Mouse (Mus musculus): ENCODE data around the gene Map7d3. TPM values are rescaled to one million over a fixed set of nuclear protein-coding genes. Genes with fewer than 3 reads are reported as not detected.

The Map7d3 gene
- polyA plus RNA-seq, 1 experiment: 0.06 TPM

GRCm38 (mm10) chrX:56791268-56791667, 30.9 kb downstream of the Map7d3 start:
- Histone ChIP-seq H3K4me3 (ENCODE audit: insufficient read depth, poor library complexity, severe bottlenecking) (no peak overlapping the region), H3K79me3 (ENCODE audit: low read depth) (no peaks in the 10 kb centered on the region), H3K79me2 (ENCODE audit: control insufficient read depth, insufficient read depth) (no peaks in the 10 kb centered on the region), H3K36me3 (ENCODE audit: control insufficient read depth, insufficient read depth) (no peaks in the 10 kb centered on the region), H3K27me3 (ENCODE audit: control insufficient read depth, insufficient read depth, insufficient read length) (no peaks in the 10 kb centered on the region), H3ac (ENCODE audit: control insufficient read depth, insufficient read length, low read depth) (no peak overlapping the region)
- TF ChIP-seq FOSL1 (IDR thresholded peaks at IDR 0.05; ENCODE audit: insufficient read depth, low read length, poor library complexity, severe bottlenecking) (no peak), MYOD1 (IDR thresholded peaks at IDR 0.05; ENCODE audit: control insufficient read depth, insufficient read length, low read depth) (no peak), USF1 (IDR thresholded peaks at IDR 0.05; ENCODE audit: low read depth) (no peak), CEBPB (IDR thresholded peaks at IDR 0.05; ENCODE audit: low read depth) (no peak), CTCF (IDR thresholded peaks at IDR 0.05; ENCODE audit: control insufficient read depth, insufficient read depth, insufficient read length) (peak; percentile 14), MYOG (IDR thresholded peaks at IDR 0.05; ENCODE audit: control insufficient read depth, extremely low read depth, insufficient read length) (no peak), MAX (IDR thresholded peaks at IDR 0.05) (no peak)

- Histone ChIP-seq H3K36me3 (ENCODE audit: control insufficient read depth, insufficient read depth) (no peaks in the 10 kb centered on the region), H3K79me2 (ENCODE audit: control insufficient read depth, insufficient read depth) (no peaks in the 10 kb centered on the region), H3K27me3 (ENCODE audit: control insufficient read depth, insufficient read depth, insufficient read length) (no peaks in the 10 kb centered on the region), H3K4me3 (ENCODE audit: insufficient read depth, poor library complexity, severe bottlenecking) (no peak overlapping the region), H3ac (ENCODE audit: control insufficient read depth, insufficient read length, low read depth) (no peak overlapping the region), H3K79me3 (ENCODE audit: low read depth) (no peaks in the 10 kb centered on the region)
- TF ChIP-seq MYOG (IDR thresholded peaks at IDR 0.05; ENCODE audit: control insufficient read depth, extremely low read depth, insufficient read length) (no peak), MYOD1 (IDR thresholded peaks at IDR 0.05; ENCODE audit: control insufficient read depth, insufficient read length, low read depth) (no peak), FOSL1 (IDR thresholded peaks at IDR 0.05; ENCODE audit: insufficient read depth, low read length, poor library complexity, severe bottlenecking) (no peak), CTCF (IDR thresholded peaks at IDR 0.05; ENCODE audit: control insufficient read depth, insufficient read depth, insufficient read length) (no peak), MAX (IDR thresholded peaks at IDR 0.05) (no peak), CEBPB (IDR thresholded peaks at IDR 0.05; ENCODE audit: low read depth) (no peak)
These were observed 31.5 kb downstream of the Map7d3 start for GRCm38 (mm10) chrX:56790591-56790990.

GRCm38 (mm10) chrX:56787486-56787885, 34.6 kb downstream of the Map7d3 start:
- H3K79me2 ChIP-seq (ENCODE audit: control insufficient read depth, insufficient read depth): no peaks in the 10 kb centered on the region
- H3K36me3 ChIP-seq (ENCODE audit: control insufficient read depth, insufficient read depth): no peaks in the 10 kb centered on the region
- no peak overlapping the region for H3K4me3 ChIP-seq (ENCODE audit: insufficient read depth, poor library complexity, severe bottlenecking)
- no peaks in the 10 kb centered on the region for H3K79me3 ChIP-seq (ENCODE audit: low read depth)
- H3ac ChIP-seq (ENCODE audit: control insufficient read depth, insufficient read length, low read depth): no peak overlapping the region
- no peak for TF ChIP-seq FOSL1 (IDR thresholded peaks at IDR 0.05; ENCODE audit: insufficient read depth, low read length, poor library complexity, severe bottlenecking)
- H3K27me3 ChIP-seq (ENCODE audit: control insufficient read depth, insufficient read depth, insufficient read length): no peaks in the 10 kb centered on the region

- Histone ChIP-seq H3ac (ENCODE audit: control insufficient read depth, insufficient read length, low read depth) (no peak overlapping the region), H3K27me3 (ENCODE audit: control insufficient read depth, insufficient read depth, insufficient read length) (no peaks in the 10 kb centered on the region), H3K79me2 (ENCODE audit: control insufficient read depth, insufficient read depth) (no peaks in the 10 kb centered on the region), H3K36me3 (ENCODE audit: control insufficient read depth, insufficient read depth) (no peaks in the 10 kb centered on the region), H3K4me3 (ENCODE audit: insufficient read depth, poor library complexity, severe bottlenecking) (no peak overlapping the region), H3K79me3 (ENCODE audit: low read depth) (no peaks in the 10 kb centered on the region)
- TF ChIP-seq USF1 (IDR thresholded peaks at IDR 0.05; ENCODE audit: low read depth): no peak
- TF ChIP-seq MYOG (IDR thresholded peaks at IDR 0.05; ENCODE audit: control insufficient read depth, extremely low read depth, insufficient read length): no peak
- no peak for TF ChIP-seq MYOD1 (IDR thresholded peaks at IDR 0.05; ENCODE audit: control insufficient read depth, insufficient read length, low read depth)
- TF ChIP-seq CEBPB (IDR thresholded peaks at IDR 0.05; ENCODE audit: low read depth): no peak
- TF ChIP-seq CTCF (IDR thresholded peaks at IDR 0.05; ENCODE audit: control insufficient read depth, insufficient read depth, insufficient read length): no peak
- no peak for TF ChIP-seq FOSL1 (IDR thresholded peaks at IDR 0.05; ENCODE audit: insufficient read depth, low read length, poor library complexity, severe bottlenecking)
- TF ChIP-seq MAX (IDR thresholded peaks at IDR 0.05): no peak
These were observed 35.7 kb downstream of the Map7d3 start for GRCm38 (mm10) chrX:56786281-56787061.

- Histone ChIP-seq H3ac (ENCODE audit: control insufficient read depth, insufficient read length, low read depth) (no peak overlapping the region), H3K36me3 (ENCODE audit: control insufficient read depth, insufficient read depth) (no peaks in the 10 kb centered on the region), H3K4me3 (ENCODE audit: insufficient read depth, poor library complexity, severe bottlenecking) (no peak overlapping the region), H3K79me2 (ENCODE audit: control insufficient read depth, insufficient read depth) (no peaks in the 10 kb centered on the region), H3K79me3 (ENCODE audit: low read depth) (no peaks in the 10 kb centered on the region), H3K27me3 (ENCODE audit: control insufficient read depth, insufficient read depth, insufficient read length) (no peaks in the 10 kb centered on the region)
- TF ChIP-seq CTCF (IDR thresholded peaks at IDR 0.05; ENCODE audit: control insufficient read depth, insufficient read depth, insufficient read length) (no peak), CEBPB (IDR thresholded peaks at IDR 0.05; ENCODE audit: low read depth) (no peak), MYOG (IDR thresholded peaks at IDR 0.05; ENCODE audit: control insufficient read depth, extremely low read depth, insufficient read length) (no peak), MYOD1 (IDR thresholded peaks at IDR 0.05; ENCODE audit: control insufficient read depth, insufficient read length, low read depth) (no peak), MAX (IDR thresholded peaks at IDR 0.05) (no peak), USF1 (IDR thresholded peaks at IDR 0.05; ENCODE audit: low read depth) (no peak), FOSL1 (IDR thresholded peaks at IDR 0.05; ENCODE audit: insufficient read depth, low read length, poor library complexity, severe bottlenecking) (no peak)
These were observed 48.8 kb downstream of the Map7d3 start for GRCm38 (mm10) chrX:56773329-56773728.

- Histone ChIP-seq H3K36me3 (ENCODE audit: control insufficient read depth, insufficient read depth) (no peaks in the 10 kb centered on the region), H3ac (ENCODE audit: control insufficient read depth, insufficient read length, low read depth) (no peak overlapping the region), H3K27me3 (ENCODE audit: control insufficient read depth, insufficient read depth, insufficient read length) (no peaks in the 10 kb centered on the region), H3K79me2 (ENCODE audit: control insufficient read depth, insufficient read depth) (no peaks in the 10 kb centered on the region), H3K4me3 (ENCODE audit: insufficient read depth, poor library complexity, severe bottlenecking) (no peak overlapping the region), H3K79me3 (ENCODE audit: low read depth) (no peaks in the 10 kb centered on the region)
- TF ChIP-seq FOSL1 (IDR thresholded peaks at IDR 0.05; ENCODE audit: insufficient read depth, low read length, poor library complexity, severe bottlenecking) (no peak), MAX (IDR thresholded peaks at IDR 0.05) (no peak), CEBPB (IDR thresholded peaks at IDR 0.05; ENCODE audit: low read depth) (no peak), USF1 (IDR thresholded peaks at IDR 0.05; ENCODE audit: low read depth) (no peak), MYOG (IDR thresholded peaks at IDR 0.05; ENCODE audit: control insufficient read depth, extremely low read depth, insufficient read length) (no peak), MYOD1 (IDR thresholded peaks at IDR 0.05; ENCODE audit: control insufficient read depth, insufficient read length, low read depth) (no peak), CTCF (IDR thresholded peaks at IDR 0.05; ENCODE audit: control insufficient read depth, insufficient read depth, insufficient read length) (no peak)
These were observed 50.4 kb downstream of the Map7d3 start for GRCm38 (mm10) chrX:56771751-56772150.
